Mouse (Mus musculus): ENCODE data around the gene Rps6ka1. TPM values are rescaled to one million over a fixed set of nuclear protein-coding genes. Genes with fewer than 3 reads are reported as not detected.
A peak's percentile ranks its signal among the peaks of the same experiment; 100 is the strongest.
"Not testable (repeated sequence)": the region's sequence is repeated elsewhere in the genome, so short reads cannot be mapped to it uniquely, and the experiment has no call there.

Rps6ka1 gene
- polyA plus RNA-seq, 1 experiment = not detected

GRCm38 (mm10) chr4:133910236-133911211 lies 22.9 kb upstream of the Rps6ka1 start:
- peaks cover 10% of the 10 kb centered on the region for H3K4me1 ChIP-seq (ENCODE audit: control insufficient read depth, insufficient read depth, low read length)
- TF ChIP-seq POLR2A (IDR thresholded peaks at IDR 0.05; ENCODE audit: insufficient read depth, low read depth, low read length) (peak; percentile 97), CTCF (IDR thresholded peaks at IDR 0.05; ENCODE audit: insufficient read depth, low read depth, low read length) (peak; percentile 95)
- WGBS = under 1% methylated on average over 57 of the region's 57 CpGs
- peak overlapping the region; percentile 98 for H3K27ac ChIP-seq (ENCODE audit: insufficient read depth, low read depth, low read length)
- H3K4me3 ChIP-seq (ENCODE audit: insufficient read depth, low read depth, low read length) = peak overlapping the region; percentile 84

GRCm38 (mm10) chr4:133908051-133908450 lies 20.5 kb upstream of the Rps6ka1 start:
- WGBS = 85% methylated on average over 6 of the region's 6 CpGs
- Histone ChIP-seq H3K4me1 (ENCODE audit: control insufficient read depth, insufficient read depth, low read length) (peaks cover 10% of the 10 kb centered on the region), H3K4me3 (ENCODE audit: insufficient read depth, low read depth, low read length) (no peak overlapping the region), H3K27ac (ENCODE audit: insufficient read depth, low read depth, low read length) (no peak overlapping the region)
- TF ChIP-seq CTCF (IDR thresholded peaks at IDR 0.05; ENCODE audit: insufficient read depth, low read depth, low read length) (no peak), POLR2A (IDR thresholded peaks at IDR 0.05; ENCODE audit: insufficient read depth, low read depth, low read length) (no peak)

- no peak overlapping the region for H3K27ac ChIP-seq (ENCODE audit: insufficient read depth, low read depth, low read length)
- TF ChIP-seq POLR2A (IDR thresholded peaks at IDR 0.05; ENCODE audit: insufficient read depth, low read depth, low read length) = no peak
- no peak for TF ChIP-seq CTCF (IDR thresholded peaks at IDR 0.05; ENCODE audit: insufficient read depth, low read depth, low read length)
- WGBS = 70% methylated on average over 4 of the region's 4 CpGs
- H3K4me3 ChIP-seq (ENCODE audit: insufficient read depth, low read depth, low read length) = no peak overlapping the region
- peaks cover 10% of the 10 kb centered on the region for H3K4me1 ChIP-seq (ENCODE audit: control insufficient read depth, insufficient read depth, low read length)
Observed at GRCm38 (mm10) chr4:133907086-133907485, 19.5 kb upstream of the Rps6ka1 start.

GRCm38 (mm10) chr4:133906336-133906735 lies 18.7 kb upstream of the Rps6ka1 start:
- not testable (repeated sequence) for H3K4me1 ChIP-seq (ENCODE audit: control insufficient read depth, insufficient read depth, low read length); H3K27ac ChIP-seq (ENCODE audit: insufficient read depth, low read depth, low read length); H3K4me3 ChIP-seq (ENCODE audit: insufficient read depth, low read depth, low read length)
- 87% methylated on average over 5 of the region's 5 CpGs for WGBS

GRCm38 (mm10) chr4:133905167-133905566 lies 17.6 kb upstream of the Rps6ka1 start:
- TF ChIP-seq CTCF (IDR thresholded peaks at IDR 0.05; ENCODE audit: insufficient read depth, low read depth, low read length) (no peak), POLR2A (IDR thresholded peaks at IDR 0.05; ENCODE audit: insufficient read depth, low read depth, low read length) (no peak)
- Histone ChIP-seq H3K4me1 (ENCODE audit: control insufficient read depth, insufficient read depth, low read length) (peaks cover 5% of the 10 kb centered on the region), H3K27ac (ENCODE audit: insufficient read depth, low read depth, low read length) (no peak overlapping the region), H3K4me3 (ENCODE audit: insufficient read depth, low read depth, low read length) (no peak overlapping the region)
- 76% methylated on average over 7 of the region's 7 CpGs for WGBS

GRCm38 (mm10) chr4:133904326-133904725 lies 16.7 kb upstream of the Rps6ka1 start:
- 92% methylated on average over 8 of the region's 8 CpGs for WGBS
- no peak overlapping the region for H3K27ac ChIP-seq (ENCODE audit: insufficient read depth, low read depth, low read length)
- H3K4me1 ChIP-seq (ENCODE audit: control insufficient read depth, insufficient read depth, low read length) = peaks cover 3% of the 10 kb centered on the region; the same call in 1 of the 2 replicates
- TF ChIP-seq CTCF (IDR thresholded peaks at IDR 0.05; ENCODE audit: insufficient read depth, low read depth, low read length) (no peak), POLR2A (IDR thresholded peaks at IDR 0.05; ENCODE audit: insufficient read depth, low read depth, low read length) (no peak)
- no peak overlapping the region for H3K4me3 ChIP-seq (ENCODE audit: insufficient read depth, low read depth, low read length)

GRCm38 (mm10) chr4:133903372-133903771 lies 15.8 kb upstream of the Rps6ka1 start:
- TF ChIP-seq POLR2A (IDR thresholded peaks at IDR 0.05; ENCODE audit: insufficient read depth, low read depth, low read length) = no peak

GRCm38 (mm10) chr4:133902510-133902909 lies 14.9 kb upstream of the Rps6ka1 start:
- no peak overlapping the region for H3K4me3 ChIP-seq (ENCODE audit: insufficient read depth, low read depth, low read length)
- 90% methylated on average over 2 of the region's 2 CpGs for WGBS
- TF ChIP-seq CTCF (IDR thresholded peaks at IDR 0.05; ENCODE audit: insufficient read depth, low read depth, low read length) = no peak
- TF ChIP-seq POLR2A (IDR thresholded peaks at IDR 0.05; ENCODE audit: insufficient read depth, low read depth, low read length) = no peak
- peaks cover 6% of the 10 kb centered on the region; the same call in 1 of the 2 replicates for H3K4me1 ChIP-seq (ENCODE audit: control insufficient read depth, insufficient read depth, low read length)
- H3K27ac ChIP-seq (ENCODE audit: insufficient read depth, low read depth, low read length) = no peak overlapping the region

More at GRCm38 (mm10) chr4:133903372-133903771, 15.8 kb upstream of the Rps6ka1 start:
- 56% methylated on average over 7 of the region's 7 CpGs for WGBS
- Histone ChIP-seq H3K4me1 (ENCODE audit: control insufficient read depth, insufficient read depth, low read length) (peaks cover 5% of the 10 kb centered on the region; the same call in 1 of the 2 replicates), H3K27ac (ENCODE audit: insufficient read depth, low read depth, low read length) (no peak overlapping the region), H3K4me3 (ENCODE audit: insufficient read depth, low read depth, low read length) (no peak overlapping the region)

GRCm38 (mm10) chr4:133900887-133901286 lies 13.3 kb upstream of the Rps6ka1 start:
- 87% methylated on average over 6 of the region's 6 CpGs for WGBS
- H3K4me3 ChIP-seq (ENCODE audit: insufficient read depth, low read depth, low read length) = no peak overlapping the region
- TF ChIP-seq POLR2A (IDR thresholded peaks at IDR 0.05; ENCODE audit: insufficient read depth, low read depth, low read length) = no peak
- TF ChIP-seq CTCF (IDR thresholded peaks at IDR 0.05; ENCODE audit: insufficient read depth, low read depth, low read length) = no peak
- no peak overlapping the region for H3K27ac ChIP-seq (ENCODE audit: insufficient read depth, low read depth, low read length)
- H3K4me1 ChIP-seq (ENCODE audit: control insufficient read depth, insufficient read depth, low read length) = peaks cover 6% of the 10 kb centered on the region; the same call in 1 of the 2 replicates
